Mouse (Mus musculus) heart, postnatal 36 days (tissue): ENCODE measurements around the gene Dhrs2. TPM values are rescaled to one million over a fixed set of nuclear protein-coding genes. Genes with fewer than 3 reads are reported as not detected.

Source experiments
- DNase-seq, 2 experiments: peaks; one replicate each; pipeline ENCODE4 v3.0.0; 2021 to 2022
- intact Hi-C: fragments of 180-260 bp; cut with DNase I; formaldehyde crosslinking; loops from one replicate; pipeline ENCODE4 v1.15.1; 2025
- total RNA-seq, 2 experiments: library from RNA; stranded (reverse); gene quantifications; 2 replicates each; pipeline ENCODE4 v1.2.3; 2021

Gene Dhrs2
- total RNA-seq, 2 experiments from 2014 or later: not detected

GRCm38 (mm10) chr14:55247181-55247580 lies 25.4 kb downstream of the Dhrs2 start:
- DNase-seq: no peak
- intact Hi-C loops: no loop called here

- no peak for DNase-seq
- intact Hi-C loops: no loop called here
These were observed 26.5 kb downstream of the Dhrs2 start for GRCm38 (mm10) chr14:55248284-55248683.

DNA sequence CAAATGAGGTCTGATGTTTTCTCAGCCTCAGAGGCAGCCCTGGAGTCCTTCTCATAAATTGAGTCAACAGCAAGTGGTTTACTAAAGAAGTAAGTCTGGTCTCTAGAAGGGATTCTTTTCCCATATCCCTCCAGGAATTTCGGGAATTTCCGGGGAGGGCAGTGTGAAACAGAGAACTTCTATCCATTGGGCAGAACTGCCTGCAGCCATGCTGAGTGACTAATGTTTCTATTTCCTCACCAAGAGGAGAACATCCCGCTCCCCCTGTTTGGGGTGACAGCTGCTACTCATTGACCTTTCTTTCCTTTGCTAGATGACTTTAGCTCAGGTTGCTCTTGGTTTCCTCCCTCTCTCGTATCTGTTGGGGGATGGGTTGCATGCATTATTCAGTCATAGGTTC lies 31.8 kb downstream of the Dhrs2 start:
- DNase-seq: no peak
- intact Hi-C loops: no loop called here

DNA sequence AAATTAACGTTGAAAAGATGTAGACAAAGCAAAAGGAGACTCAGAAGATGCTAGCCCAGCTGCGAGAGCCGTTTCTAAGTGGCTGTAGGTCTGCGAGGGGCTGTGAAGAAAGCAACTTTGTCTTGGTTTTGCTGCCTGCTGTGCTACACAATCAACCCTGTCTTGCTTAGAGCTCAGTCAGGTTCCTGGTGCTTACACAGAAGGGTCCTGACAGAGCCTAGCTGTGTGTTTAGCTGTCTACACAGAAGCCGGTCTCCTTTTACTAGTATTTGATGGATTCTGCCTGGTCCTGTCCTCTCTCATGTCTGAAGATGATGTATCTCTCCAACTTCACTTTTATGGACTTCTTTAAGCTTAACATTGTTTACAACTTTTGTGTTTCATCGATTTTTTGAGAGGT lies 33.6 kb downstream of the Dhrs2 start:
- intact Hi-C loops: no loop called here
- DNase-seq: no peak

GRCm38 (mm10) chr14:55271158-55271557 lies 49.4 kb downstream of the Dhrs2 start:
- peak; percentile 46 to 47 for DNase-seq
- intact Hi-C loops: loop anchor here (1.0 kb wide), 1 partner anchor 167 kb away; no protein-coding TSS in a partner anchor

DNA sequence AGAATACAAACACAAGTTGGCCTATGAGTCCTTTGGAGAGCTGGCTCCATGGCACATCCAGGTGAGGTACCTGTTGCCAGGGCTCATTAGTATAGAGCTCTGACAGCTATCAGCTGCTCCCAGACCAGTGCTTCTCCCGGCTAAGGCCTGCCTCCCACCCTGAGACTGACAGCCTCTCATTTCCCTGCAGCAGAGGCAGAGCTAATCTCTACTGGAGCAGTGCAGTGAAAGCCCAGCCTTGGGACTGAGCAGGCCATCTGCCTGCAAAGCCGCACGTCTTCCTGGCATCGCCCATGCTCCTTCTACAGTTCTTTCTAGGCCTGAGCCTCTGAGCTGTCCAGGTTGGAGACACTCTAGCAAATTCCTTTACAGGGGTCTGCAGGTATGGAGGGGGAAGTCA lies 51.2 kb downstream of the Dhrs2 start:
- intact Hi-C loops: no loop called here
- no peak for DNase-seq

DNA sequence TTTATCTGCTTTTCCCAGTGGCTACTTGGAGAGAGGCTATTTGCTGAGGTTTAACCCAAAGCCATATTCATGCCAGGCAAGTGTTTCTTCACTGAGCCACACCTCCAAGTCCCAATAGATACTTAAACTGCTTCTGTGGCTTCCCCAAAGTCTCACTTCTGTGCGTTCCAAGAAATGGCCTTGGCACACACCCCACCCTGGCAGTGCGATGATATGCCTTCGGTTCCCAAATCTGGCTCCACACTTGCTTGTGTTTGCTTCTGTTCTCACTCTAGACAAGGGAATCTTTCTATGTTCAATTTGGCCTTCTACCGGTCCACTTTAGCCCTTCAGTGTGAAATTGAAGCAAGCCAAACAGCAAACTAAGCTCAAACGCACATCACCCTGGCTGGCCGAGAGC lies 53.0 kb downstream of the Dhrs2 start:
- DNase-seq: no peak
- intact Hi-C loops: no loop called here

GRCm38 (mm10) chr14:55279322-55280069 lies 57.7 kb downstream of the Dhrs2 start:
- intact Hi-C loops: no loop called here
- no peak for DNase-seq

Other genes starting within 250 kb of the Dhrs2 start
- gene Gm17428, start 245.1 kb upstream of the Dhrs2 start, total RNA-seq: not detected
- 1,000 to 10,000 TPM; 2,242 to 2,437 TPM for gene Myh7, start 227.4 kb upstream of the Dhrs2 start, total RNA-seq
- 10 to 100 TPM; 25.6 to 29.3 TPM for gene Ngdn, start 206.6 kb upstream of the Dhrs2 start, total RNA-seq
- 1 to 10 TPM; 3.4 to 3.9 TPM for gene Zfhx2, start 129.7 kb upstream of the Dhrs2 start, total RNA-seq
- gene Thtpa, start 127.2 kb upstream of the Dhrs2 start, total RNA-seq: 10 to 100 TPM; 12.6 to 13.0 TPM
- 1 to 10 TPM; 3.9 to 6.2 TPM for gene Ap1g2, start 115.4 kb upstream of the Dhrs2 start, total RNA-seq
- under 1 TPM; 0.14 TPM for gene Jph4, start 105.1 kb upstream of the Dhrs2 start, total RNA-seq